Mouse (Mus musculus) forebrain, embryonic 16.5 days (tissue): ENCODE measurements around the gene Phf19. TPM values are rescaled to one million over a fixed set of nuclear protein-coding genes. Genes with fewer than 3 reads are reported as not detected.

Source experiments
- ATAC-seq: fragments of 200-750 bp; cut with Nextera tagmentation; 2 replicates; pipeline ENCODE4 v1.8.0; 2017; ENCODE audit warnings: mild to moderate bottlenecking, moderate library complexity
- H3K27ac ChIP-seq: fragments of 300-500 bp; sonication (generic); 2 replicates; pipeline ENCODE4 v1.5.1; 2014; ENCODE audit warnings: low read length, control low read depth
- H3K27me3 ChIP-seq: fragments of 300-500 bp; sonication (generic); replicated peaks from 2 replicates; pipeline ENCODE4 v1.6.1; 2014; ENCODE audit warnings: low read length; ENCODE audit not compliant: control insufficient read depth, insufficient read depth
- H3K36me3 ChIP-seq: fragments of 300-500 bp; sonication (generic); 2 replicates; pipeline ENCODE4 v1.6.1; 2014; ENCODE audit not compliant: control insufficient read depth, insufficient read depth
- H3K4me1 ChIP-seq: fragments of 300-500 bp; sonication (generic); replicated peaks from 2 replicates; pipeline ENCODE4 v1.6.1; 2014; ENCODE audit warnings: low read length; ENCODE audit not compliant: control insufficient read depth, insufficient read depth
- H3K4me2 ChIP-seq: fragments of 300-500 bp; sonication (generic); 2 replicates; pipeline ENCODE4 v1.6.1; 2014; ENCODE audit warnings: mild to moderate bottlenecking, low read length, control low read depth
- H3K4me3 ChIP-seq: fragments of 300-500 bp; sonication (generic); replicated peaks from 2 replicates; pipeline ENCODE4 v1.5.1; 2014; ENCODE audit warnings: mild to moderate bottlenecking, low read length, control low read depth
- H3K9ac ChIP-seq: fragments of 300-500 bp; sonication (generic); replicated peaks from 2 replicates; pipeline ENCODE4 v1.6.1; 2014; ENCODE audit warnings: low read depth, low read length, control low read depth
- H3K9me3 ChIP-seq: fragments of 300-500 bp; sonication (generic); 2 replicates; pipeline ENCODE4 v1.6.1; 2016; ENCODE audit warnings: low read length; ENCODE audit not compliant: control insufficient read depth
- WGBS: fragments of 180-500 bp; shearing (Covaris S2); extraction: QIAGEN DNeasy Blood & Tissue Kit; methylation state at CpG from one replicate; pipeline ENCODE4 v1.1.7; 2014; 5-methylcytosine and 5-hydroxymethylcytosine counted together
- polyA plus RNA-seq: library from polyadenylated mRNA; unstranded; fragments of >200 nt; fragmentation: Nextera tagmentation; extraction: Ambion mirVana; gene quantifications from 2 replicates; pipeline ENCODE4 v1.2.1, GENCODE M21; 2015

Phf19 gene
- polyA plus RNA-seq, 1 experiment from 2014 or later, result 3.8 TPM

- 55% methylated on average over 1 of the region's 1 CpGs for WGBS
- Histone ChIP-seq H3K27ac (no peak overlapping the region), H3K9ac (no peak overlapping the region), H3K27me3 (no peaks in the 10 kb centered on the region), H3K4me3 (no peak overlapping the region), H3K4me1 (no peaks in the 10 kb centered on the region), H3K4me2 (no peak overlapping the region), H3K9me3 (no peaks in the 10 kb centered on the region), H3K36me3 (no peaks in the 10 kb centered on the region)
- ATAC-seq, result no peak
Measured at GRCm38 (mm10) chr2:34957405-34957804, 43.6 kb upstream of the Phf19 start.

GRCm38 (mm10) chr2:34956941-34957340 is 43.1 kb upstream of the Phf19 start:
- Histone ChIP-seq H3K4me1 (no peaks in the 10 kb centered on the region), H3K27ac (no peak overlapping the region), H3K36me3 (no peaks in the 10 kb centered on the region), H3K27me3 (no peaks in the 10 kb centered on the region), H3K4me3 (no peak overlapping the region), H3K4me2 (no peak overlapping the region), H3K9me3 (no peaks in the 10 kb centered on the region), H3K9ac (no peak overlapping the region)
- 61% methylated on average over 5 of the region's 5 CpGs for WGBS
- ATAC-seq, result no peak

GRCm38 (mm10) chr2:34954344-34954743 is 40.5 kb upstream of the Phf19 start:
- H3K27ac ChIP-seq, result no peak overlapping the region
- no peak for ATAC-seq
- no peaks in the 10 kb centered on the region for H3K9me3 ChIP-seq
- H3K4me1 ChIP-seq, result no peaks in the 10 kb centered on the region
- H3K9ac ChIP-seq, result no peak overlapping the region
- no peak overlapping the region for H3K4me2 ChIP-seq
- no peak overlapping the region for H3K4me3 ChIP-seq
- no peaks in the 10 kb centered on the region for H3K27me3 ChIP-seq
- no peaks in the 10 kb centered on the region for H3K36me3 ChIP-seq

- H3K4me3 ChIP-seq, result no peak overlapping the region
- no peak overlapping the region for H3K9ac ChIP-seq
- WGBS, result 75% methylated on average over 2 of the region's 2 CpGs
- no peaks in the 10 kb centered on the region for H3K9me3 ChIP-seq
- H3K36me3 ChIP-seq, result no peaks in the 10 kb centered on the region
- no peak for ATAC-seq
- H3K4me2 ChIP-seq, result no peak overlapping the region
- no peaks in the 10 kb centered on the region for H3K27me3 ChIP-seq
- H3K4me1 ChIP-seq, result no peaks in the 10 kb centered on the region
- no peak overlapping the region for H3K27ac ChIP-seq
Measured at GRCm38 (mm10) chr2:34953547-34954116, 39.8 kb upstream of the Phf19 start.

- 59% methylated on average over 4 of the region's 4 CpGs for WGBS
Measured at GRCm38 (mm10) chr2:34953018-34953417, 39.2 kb upstream of the Phf19 start.

GRCm38 (mm10) chr2:34951469-34951868 is 37.6 kb upstream of the Phf19 start:
- H3K9me3 ChIP-seq, result no peaks in the 10 kb centered on the region
- H3K4me2 ChIP-seq, result no peak overlapping the region
- H3K36me3 ChIP-seq, result no peaks in the 10 kb centered on the region
- H3K4me1 ChIP-seq, result no peaks in the 10 kb centered on the region
- no peak overlapping the region for H3K9ac ChIP-seq
- H3K27ac ChIP-seq, result no peak overlapping the region
- ATAC-seq, result no peak
- no peak overlapping the region for H3K4me3 ChIP-seq
- no peaks in the 10 kb centered on the region for H3K27me3 ChIP-seq

More at GRCm38 (mm10) chr2:34953018-34953417, 39.2 kb upstream of the Phf19 start:
- Histone ChIP-seq H3K4me1 (no peaks in the 10 kb centered on the region), H3K9me3 (no peaks in the 10 kb centered on the region), H3K27me3 (no peaks in the 10 kb centered on the region), H3K4me2 (no peak overlapping the region), H3K4me3 (no peak overlapping the region), H3K36me3 (no peaks in the 10 kb centered on the region), H3K9ac (no peak overlapping the region), H3K27ac (no peak overlapping the region)
- ATAC-seq, result no peak

- H3K4me1 ChIP-seq, result no peaks in the 10 kb centered on the region
- ATAC-seq, result no peak
- no peak overlapping the region for H3K27ac ChIP-seq
- H3K4me2 ChIP-seq, result no peak overlapping the region
- no peaks in the 10 kb centered on the region for H3K9me3 ChIP-seq
- no peaks in the 10 kb centered on the region for H3K27me3 ChIP-seq
- no peak overlapping the region for H3K4me3 ChIP-seq
- 16% methylated on average over 2 of the region's 2 CpGs for WGBS
- H3K36me3 ChIP-seq, result no peaks in the 10 kb centered on the region
- H3K9ac ChIP-seq, result no peak overlapping the region
Measured at GRCm38 (mm10) chr2:34948622-34949021, 34.8 kb upstream of the Phf19 start.

- Histone ChIP-seq H3K27me3 (no peaks in the 10 kb centered on the region), H3K4me1 (no peaks in the 10 kb centered on the region), H3K4me3 (no peak overlapping the region), H3K27ac (no peak overlapping the region), H3K36me3 (no peaks in the 10 kb centered on the region), H3K4me2 (no peak overlapping the region), H3K9me3 (no peaks in the 10 kb centered on the region), H3K9ac (no peak overlapping the region)
- WGBS, result 57% methylated on average over 4 of the region's 4 CpGs
- ATAC-seq, result no peak
Measured at GRCm38 (mm10) chr2:34946046-34946445, 32.2 kb upstream of the Phf19 start.

GRCm38 (mm10) chr2:34945580-34945979 is 31.8 kb upstream of the Phf19 start:
- Histone ChIP-seq H3K4me1 (no peaks in the 10 kb centered on the region), H3K4me2 (no peak overlapping the region), H3K27me3 (no peaks in the 10 kb centered on the region), H3K9me3 (no peaks in the 10 kb centered on the region), H3K9ac (no peak overlapping the region), H3K4me3 (no peak overlapping the region), H3K36me3 (no peaks in the 10 kb centered on the region), H3K27ac (no peak overlapping the region)
- 80% methylated on average over 4 of the region's 4 CpGs for WGBS
- ATAC-seq, result no peak

GRCm38 (mm10) chr2:34944761-34945160 is 30.9 kb upstream of the Phf19 start:
- no peak overlapping the region for H3K4me2 ChIP-seq
- WGBS, result 33% methylated on average over 8 of the region's 8 CpGs
- H3K4me1 ChIP-seq, result no peaks in the 10 kb centered on the region
- no peaks in the 10 kb centered on the region for H3K9me3 ChIP-seq
- H3K27ac ChIP-seq, result no peak overlapping the region
- no peaks in the 10 kb centered on the region for H3K36me3 ChIP-seq
- H3K9ac ChIP-seq, result no peak overlapping the region
- ATAC-seq, result no peak
- H3K4me3 ChIP-seq, result no peak overlapping the region
- no peaks in the 10 kb centered on the region for H3K27me3 ChIP-seq
